Mouse (Mus musculus): ENCODE data around the gene Nup98. TPM values are rescaled to one million over a fixed set of nuclear protein-coding genes. Genes with fewer than 3 reads are reported as not detected.
A peak's percentile ranks its signal among the peaks of the same experiment; 100 is the strongest.

The Nup98 gene
- polyA plus RNA-seq, 1 experiment = 18.9 TPM

- TF ChIP-seq POLR2A (IDR thresholded peaks at IDR 0.05; ENCODE audit: borderline replicate concordance, control insufficient read depth, low read depth, low read length) = no peak
- TF ChIP-seq CTCF (IDR thresholded peaks at IDR 0.05; ENCODE audit: control insufficient read depth, insufficient read depth, low read length) = no peak
- H3K4me3 ChIP-seq (replicated peaks; ENCODE audit: control insufficient read depth, low read depth, low read length) = no peak overlapping the region
- H3K27ac ChIP-seq (ENCODE audit: control insufficient read depth, insufficient read depth, low read depth, low read length, poor library complexity) = no peak overlapping the region
- 61% methylated on average over 3 of the region's 3 CpGs for WGBS
- H3K4me1 ChIP-seq (ENCODE audit: control insufficient read depth, insufficient read depth, low read length) = peaks cover 3% of the 10 kb centered on the region
Measured at GRCm38 (mm10) chr7:102204296-102204857, 5.6 kb downstream of the Nup98 start.

- Histone ChIP-seq H3K4me1 (ENCODE audit: control insufficient read depth, insufficient read depth, low read length) (no peaks in the 10 kb centered on the region; the same call in 1 of the 2 replicates), H3K4me3 (replicated peaks; ENCODE audit: control insufficient read depth, low read depth, low read length) (no peak overlapping the region), H3K27ac (ENCODE audit: control insufficient read depth, insufficient read depth, low read depth, low read length, poor library complexity) (no peak overlapping the region)
- TF ChIP-seq CTCF (IDR thresholded peaks at IDR 0.05; ENCODE audit: control insufficient read depth, insufficient read depth, low read length) = no peak
- no peak for TF ChIP-seq POLR2A (IDR thresholded peaks at IDR 0.05; ENCODE audit: borderline replicate concordance, control insufficient read depth, low read depth, low read length)
Measured at GRCm38 (mm10) chr7:102200996-102201785, 8.8 kb downstream of the Nup98 start.

- Histone ChIP-seq H3K4me1 (ENCODE audit: control insufficient read depth, insufficient read depth, low read length) (no peaks in the 10 kb centered on the region; the same call in 1 of the 2 replicates), H3K4me3 (replicated peaks; ENCODE audit: control insufficient read depth, low read depth, low read length) (no peak overlapping the region), H3K27ac (ENCODE audit: control insufficient read depth, insufficient read depth, low read depth, low read length, poor library complexity) (no peak overlapping the region)
- no peak for TF ChIP-seq CTCF (IDR thresholded peaks at IDR 0.05; ENCODE audit: control insufficient read depth, insufficient read depth, low read length)
- no peak for TF ChIP-seq POLR2A (IDR thresholded peaks at IDR 0.05; ENCODE audit: borderline replicate concordance, control insufficient read depth, low read depth, low read length)
- WGBS = 81% methylated on average over 3 of the region's 3 CpGs
Measured at GRCm38 (mm10) chr7:102200576-102200975, 9.4 kb downstream of the Nup98 start.

GRCm38 (mm10) chr7:102192356-102192755 is 17.6 kb downstream of the Nup98 start:
- TF ChIP-seq POLR2A (IDR thresholded peaks at IDR 0.05; ENCODE audit: borderline replicate concordance, control insufficient read depth, low read depth, low read length) (no peak), CTCF (IDR thresholded peaks at IDR 0.05; ENCODE audit: control insufficient read depth, insufficient read depth, low read length) (no peak)
- Histone ChIP-seq H3K4me1 (ENCODE audit: control insufficient read depth, insufficient read depth, low read length) (no peaks in the 10 kb centered on the region), H3K4me3 (replicated peaks; ENCODE audit: control insufficient read depth, low read depth, low read length) (no peak overlapping the region), H3K27ac (ENCODE audit: control insufficient read depth, insufficient read depth, low read depth, low read length, poor library complexity) (no peak overlapping the region)
- 87% methylated on average over 1 of the region's 1 CpGs for WGBS

- Histone ChIP-seq H3K27ac (ENCODE audit: control insufficient read depth, insufficient read depth, low read depth, low read length, poor library complexity) (no peak overlapping the region), H3K4me3 (replicated peaks; ENCODE audit: control insufficient read depth, low read depth, low read length) (no peak overlapping the region), H3K4me1 (ENCODE audit: control insufficient read depth, insufficient read depth, low read length) (no peaks in the 10 kb centered on the region)
- TF ChIP-seq CTCF (IDR thresholded peaks at IDR 0.05; ENCODE audit: control insufficient read depth, insufficient read depth, low read length) (no peak), POLR2A (IDR thresholded peaks at IDR 0.05; ENCODE audit: borderline replicate concordance, control insufficient read depth, low read depth, low read length) (no peak)
- WGBS = 86% methylated on average over 3 of the region's 3 CpGs
Measured at GRCm38 (mm10) chr7:102183849-102184248, 26.1 kb downstream of the Nup98 start.

- TF ChIP-seq POLR2A (IDR thresholded peaks at IDR 0.05; ENCODE audit: borderline replicate concordance, control insufficient read depth, low read depth, low read length) (no peak), CTCF (IDR thresholded peaks at IDR 0.05; ENCODE audit: control insufficient read depth, insufficient read depth, low read length) (0 out of 2 replicates have a peak, but pooled peaks have one; percentile 11)
- Histone ChIP-seq H3K27ac (ENCODE audit: control insufficient read depth, insufficient read depth, low read depth, low read length, poor library complexity) (no peak overlapping the region), H3K4me1 (ENCODE audit: control insufficient read depth, insufficient read depth, low read length) (no peaks in the 10 kb centered on the region), H3K4me3 (replicated peaks; ENCODE audit: control insufficient read depth, low read depth, low read length) (no peak overlapping the region)
Measured at GRCm38 (mm10) chr7:102170300-102170699, 39.7 kb downstream of the Nup98 start.

GRCm38 (mm10) chr7:102153691-102154090 is 56.3 kb downstream of the Nup98 start:
- Histone ChIP-seq H3K27ac (ENCODE audit: control insufficient read depth, insufficient read depth, low read depth, low read length, poor library complexity) (no peak overlapping the region), H3K4me3 (replicated peaks; ENCODE audit: control insufficient read depth, low read depth, low read length) (no peak overlapping the region)
- TF ChIP-seq POLR2A (IDR thresholded peaks at IDR 0.05; ENCODE audit: borderline replicate concordance, control insufficient read depth, low read depth, low read length) (no peak), CTCF (IDR thresholded peaks at IDR 0.05; ENCODE audit: control insufficient read depth, insufficient read depth, low read length) (no peak)

GRCm38 (mm10) chr7:102137898-102138297 is 72.1 kb downstream of the Nup98 start:
- 94% methylated on average over 5 of the region's 5 CpGs for WGBS
- no peak for TF ChIP-seq CTCF (IDR thresholded peaks at IDR 0.05; ENCODE audit: control insufficient read depth, insufficient read depth, low read length)
- no peak for TF ChIP-seq POLR2A (IDR thresholded peaks at IDR 0.05; ENCODE audit: borderline replicate concordance, control insufficient read depth, low read depth, low read length)
- no peak overlapping the region for H3K27ac ChIP-seq (ENCODE audit: control insufficient read depth, insufficient read depth, low read depth, low read length, poor library complexity)
- no peak overlapping the region for H3K4me3 ChIP-seq (replicated peaks; ENCODE audit: control insufficient read depth, low read depth, low read length)
- H3K4me1 ChIP-seq (ENCODE audit: control insufficient read depth, insufficient read depth, low read length) = no peaks in the 10 kb centered on the region

More at GRCm38 (mm10) chr7:102153691-102154090, 56.3 kb downstream of the Nup98 start:
- H3K4me1 ChIP-seq (ENCODE audit: control insufficient read depth, insufficient read depth, low read length) = no peaks in the 10 kb centered on the region
- WGBS = 64% methylated on average over 5 of the region's 5 CpGs

All from bone marrow, adult 2 months (tissue).